Comparison of ENCODE assay signal across 8 mouse cellular contexts in genomic region chr3:107332960-107333380, GRCm38 (mm10). TPM values are rescaled to one million over a fixed set of nuclear protein-coding genes. Genes with fewer than 3 reads are reported as not detected.
DNase-seq lines count a peak whose midpoint lies in the region; ATAC-seq lines count a peak whose summit lies in the region.

No protein-coding gene starts in this region.

- DNase-seq in adrenal gland, adult 2 months = peak; percentile 97
- DNase-seq in embryo, embryonic 11 days = peak; percentile 100
- peak; percentile 94 for DNase-seq in gastrocnemius, postnatal 14 days
- peak; percentile 97 to 99 for DNase-seq in left cerebral cortex, postnatal 10 days (ENCODE audit: extremely low spot score in 1 of 2, low spot score in 2 of 2)
- DNase-seq in right cerebral cortex, postnatal 14 days = peak; percentile 91
- DNase-seq in Muller cell, postnatal 12 days (ENCODE audit: inconsistent ontology term) = no peak

- peak; percentile 88 for ATAC-seq in inflammation-experienced regulatory T-cells, adult 6 months
- ATAC-seq in megakaryocyte progenitor cell, adult 5-6 weeks (replicated peaks; ENCODE audit: poor library complexity) = peak; percentile 79

- intact Hi-C loops in gastrocnemius, postnatal 14 days (cut with DNase I; ENCODE audit: low total_unique reads) = no loop called here
- intact Hi-C loops in left cerebral cortex, postnatal 10 days (cut with DNase I) = no loop called here

RNA-seq across cellular contexts. Expression of gene Rbm15, which starts 0.5 kb away (rescaled TPM):
- total RNA-seq in adrenal gland, adult 2 months (2021) = 10 to 100 TPM; 25.9 to 40.5 TPM
- polyA plus RNA-seq in adrenal gland, adult 2 months (2012; rRNA removed) = 4.1 and 4.8 TPM in 2 replicates
- total RNA-seq in gastrocnemius, postnatal 14 days (2021) = 10 to 100 TPM; 16.9 to 18.0 TPM
- 10 to 100 TPM; 14.5 to 20.3 (median 18.8) TPM for polyA plus RNA-seq in inflammation-experienced regulatory T-cells, adult 6 months (2017; shearing (Covaris generic))
- total RNA-seq in left cerebral cortex, postnatal 10 days (2021) = 10 to 100 TPM; 21.3 to 23.3 TPM
- 49.5 and 50.0 TPM in 2 replicates for total RNA-seq in megakaryocyte progenitor cell, adult 5-6 weeks (2015)
- 31.2 and 33.9 TPM in 2 replicates for total RNA-seq in megakaryocyte progenitor cell, adult 5-6 weeks (2017)

RNA-seq across cellular contexts. Expression of gene Slc16a4, which starts 41.9 kb away (rescaled TPM):
- under 1 TPM; 0.32 to 0.59 TPM for total RNA-seq in adrenal gland, adult 2 months (2021)
- polyA plus RNA-seq in adrenal gland, adult 2 months (2012; rRNA removed) = 0.11 and 0.16 TPM in 2 replicates
- total RNA-seq in gastrocnemius, postnatal 14 days (2021) = under 1 TPM; 0.18 to 0.25 TPM
- 1 to 10 TPM; 1.5 to 1.9 (median 1.6) TPM for polyA plus RNA-seq in inflammation-experienced regulatory T-cells, adult 6 months (2017; shearing (Covaris generic))
- total RNA-seq in left cerebral cortex, postnatal 10 days (2021) = 1 to 10 TPM; 1.8 to 2.3 TPM
- total RNA-seq in megakaryocyte progenitor cell, adult 5-6 weeks (2015) = 0.35 TPM in 1 of 2 replicates, not detected in the other
- total RNA-seq in megakaryocyte progenitor cell, adult 5-6 weeks (2017) = 0.37 TPM in 1 of 2 replicates, not detected in the other

RNA-seq across cellular contexts. Expression of gene Lamtor5, which starts 54.3 kb away (rescaled TPM):
- total RNA-seq in adrenal gland, adult 2 months (2021) = 10 to 100 TPM; 76.7 to 86.5 TPM
- 36.5 and 47.4 TPM in 2 replicates for polyA plus RNA-seq in adrenal gland, adult 2 months (2012; rRNA removed)
- 10 to 100 TPM; 46.8 to 53.2 TPM for total RNA-seq in gastrocnemius, postnatal 14 days (2021)
- polyA plus RNA-seq in inflammation-experienced regulatory T-cells, adult 6 months (2017; shearing (Covaris generic)) = 100 to 1,000 TPM; 181 to 254 (median 184) TPM
- 10 to 100 TPM; 57.2 to 63.4 TPM for total RNA-seq in left cerebral cortex, postnatal 10 days (2021)
- total RNA-seq in megakaryocyte progenitor cell, adult 5-6 weeks (2015) = 122 and 131 TPM in 2 replicates
- 47.2 and 71.8 TPM in 2 replicates for total RNA-seq in megakaryocyte progenitor cell, adult 5-6 weeks (2017)
